Mouse (Mus musculus) midbrain, embryonic 12.5 days (tissue): ENCODE results near the gene Oas1d. TPM values are rescaled to one million over a fixed set of nuclear protein-coding genes. Genes with fewer than 3 reads are reported as not detected.
"Not testable (repeated sequence)": the region's sequence is repeated elsewhere in the genome, so short reads cannot be mapped to it uniquely, and the experiment has no call there.

Experiments
- ATAC-seq: fragments of 200-750 bp; cut with Nextera tagmentation; 2 replicates; pipeline ENCODE4 v1.8.0; 2017; ENCODE audit warnings: low read depth, moderate TSS enrichment, moderate library complexity; ENCODE audit not compliant: low FRiP score
- H3K27ac ChIP-seq: fragments of 300-500 bp; sonication (generic); replicated peaks from 2 replicates; pipeline ENCODE4 v1.5.1; 2016; ENCODE audit warnings: mild to moderate bottlenecking
- H3K27me3 ChIP-seq: fragments of 300-500 bp; sonication (generic); 2 replicates; pipeline ENCODE4 v1.6.1; 2016; ENCODE audit warnings: mild to moderate bottlenecking
- H3K36me3 ChIP-seq: fragments of 300-500 bp; sonication (generic); 2 replicates; pipeline ENCODE4 v1.6.1; 2016
- H3K4me1 ChIP-seq: fragments of 300-500 bp; sonication (generic); 2 replicates; pipeline ENCODE4 v1.6.1; 2016
- H3K4me2 ChIP-seq: fragments of 300-500 bp; sonication (generic); replicated peaks from 2 replicates; pipeline ENCODE4 v1.6.1; 2016; ENCODE audit warnings: mild to moderate bottlenecking, moderate library complexity
- H3K4me3 ChIP-seq: fragments of 300-500 bp; sonication (generic); 2 replicates; pipeline ENCODE4 v1.5.1; 2016; ENCODE audit warnings: mild to moderate bottlenecking
- H3K9ac ChIP-seq: fragments of 300-500 bp; sonication (generic); replicated peaks from 2 replicates; pipeline ENCODE4 v1.6.1; 2016; ENCODE audit warnings: mild to moderate bottlenecking, moderate library complexity
- H3K9me3 ChIP-seq: fragments of 300-500 bp; sonication (generic); 2 replicates; pipeline ENCODE4 v1.6.1; 2016; ENCODE audit warnings: mild to moderate bottlenecking
- WGBS: fragments of 180-500 bp; shearing (Covaris S2); methylation state at CpG from one replicate; pipeline ENCODE4 v1.1.7; 2016; 5-methylcytosine and 5-hydroxymethylcytosine counted together
- polyA plus RNA-seq: library from polyadenylated mRNA; unstranded; fragments of >200 nt; fragmentation: Nextera tagmentation; extraction: Ambion mirVana; gene quantifications from 2 replicates; pipeline ENCODE4 v1.2.1, GENCODE M21; 2016

Gene Oas1d
- polyA plus RNA-seq, 1 experiment from 2014 or later = not detected

DNA sequence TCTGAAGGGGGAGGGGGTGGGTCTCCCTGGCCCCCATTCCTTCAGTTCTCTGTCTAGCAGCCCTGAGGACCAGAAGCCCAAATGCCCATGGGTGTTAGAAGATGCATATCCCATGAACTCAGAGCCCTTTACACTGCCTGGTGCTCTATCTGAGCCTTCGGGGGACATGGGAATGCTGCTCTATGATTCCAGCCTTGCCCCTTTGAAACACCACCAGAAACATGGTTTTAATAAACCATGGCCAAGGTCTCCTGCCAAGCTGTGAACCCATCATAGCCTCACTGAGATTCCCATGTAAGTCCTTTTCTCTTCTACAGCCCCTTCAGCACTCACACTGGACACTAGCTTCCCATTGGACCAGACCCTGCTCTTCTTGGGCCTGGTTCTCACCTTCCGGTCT is 24.3 kb upstream of the Oas1d start:
- Histone ChIP-seq H3K36me3 (no peaks in the 10 kb centered on the region), H3K4me1 (no peaks in the 10 kb centered on the region), H3K27ac (no peak overlapping the region), H3K9ac (no peak overlapping the region), H3K4me3 (no peak overlapping the region), H3K9me3 (no peaks in the 10 kb centered on the region), H3K4me2 (no peak overlapping the region), H3K27me3 (no peaks in the 10 kb centered on the region)
- no peak for ATAC-seq
- WGBS = 86% methylated on average over 2 of the region's 2 CpGs

DNA sequence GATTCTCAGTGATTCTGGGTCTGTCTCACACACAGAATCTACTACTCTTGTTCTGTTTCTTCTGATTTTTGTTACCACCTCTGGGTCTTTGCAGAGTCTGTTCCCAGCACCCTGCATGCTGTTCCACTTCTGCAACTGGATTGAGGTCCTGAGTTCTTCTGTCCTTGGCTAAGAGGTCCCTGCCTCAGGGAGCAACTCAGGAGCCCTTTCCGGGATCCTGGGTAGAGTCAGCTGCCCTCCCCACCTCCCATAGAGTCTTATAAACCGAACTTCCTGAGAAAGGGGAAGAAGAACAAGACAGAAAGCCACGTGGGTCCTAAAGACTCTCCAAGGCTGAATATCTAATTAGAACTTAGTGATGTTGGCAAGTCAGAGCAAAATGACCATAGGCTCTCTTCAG is 23.3 kb upstream of the Oas1d start:
- WGBS = 64% methylated on average over 3 of the region's 3 CpGs

GRCm38 (mm10) chr5:120891566-120892242 is 22.6 kb upstream of the Oas1d start:
- not testable (repeated sequence) for H3K9me3 ChIP-seq, H3K4me3 ChIP-seq, H3K36me3 ChIP-seq, H3K27ac ChIP-seq, H3K4me1 ChIP-seq, H3K9ac ChIP-seq, ATAC-seq, H3K27me3 ChIP-seq, H3K4me2 ChIP-seq
- WGBS = 85% methylated on average over 2 of the region's 2 CpGs

More for the DNA sequence above, 23.3 kb upstream of the Oas1d start:
- H3K9ac ChIP-seq = no peak overlapping the region
- H3K27ac ChIP-seq = no peak overlapping the region
- H3K4me3 ChIP-seq = no peak overlapping the region
- no peaks in the 10 kb centered on the region for H3K36me3 ChIP-seq
- no peak overlapping the region for H3K4me2 ChIP-seq
- no peak for ATAC-seq
- no peaks in the 10 kb centered on the region for H3K9me3 ChIP-seq
- no peaks in the 10 kb centered on the region for H3K4me1 ChIP-seq
- no peaks in the 10 kb centered on the region for H3K27me3 ChIP-seq

DNA sequence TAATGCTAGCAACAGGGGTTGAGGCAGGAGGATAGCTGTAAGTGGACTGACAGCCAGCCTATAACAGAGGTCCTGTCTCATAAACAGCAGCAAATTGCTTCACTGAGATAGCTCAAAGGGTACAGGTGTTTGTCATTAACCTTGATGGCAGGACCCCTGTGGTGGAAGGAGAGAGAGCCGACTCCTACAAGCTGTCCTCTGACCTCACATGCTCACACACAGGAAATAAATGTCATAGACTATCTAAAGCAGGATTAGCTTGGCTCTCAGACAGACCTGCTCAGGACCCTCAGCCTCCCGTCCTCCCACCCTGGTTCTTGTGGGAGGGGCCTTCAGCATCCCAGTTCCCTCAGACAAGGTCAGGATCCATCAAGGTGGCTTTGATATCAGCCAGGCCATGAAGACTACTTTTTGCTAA is 22.1 kb upstream of the Oas1d start:
- no peak for ATAC-seq

DNA sequence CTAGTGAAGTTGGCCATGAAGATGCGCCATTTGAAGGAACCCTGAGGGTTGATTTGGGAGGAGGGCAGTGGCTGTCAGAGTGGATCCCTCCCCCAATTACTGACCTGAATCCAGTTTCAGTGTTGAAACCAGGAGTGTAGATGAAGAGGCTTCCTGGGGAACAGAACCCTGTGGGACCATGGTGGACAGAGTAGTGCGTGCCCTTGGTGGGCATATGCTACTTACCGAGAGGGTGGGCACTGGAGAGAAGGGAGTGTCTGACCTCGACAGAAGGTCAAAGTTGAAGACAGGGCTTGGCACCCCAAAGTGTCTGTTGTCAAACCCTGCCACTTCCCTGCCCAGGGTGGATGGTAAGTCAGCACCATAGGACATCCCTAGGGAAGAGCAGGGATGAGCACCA is 20.5 kb upstream of the Oas1d start:
- H3K36me3 ChIP-seq, H3K4me3 ChIP-seq, H3K9me3 ChIP-seq, H3K27ac ChIP-seq, H3K27me3 ChIP-seq, H3K4me2 ChIP-seq, H3K4me1 ChIP-seq, ATAC-seq, H3K9ac ChIP-seq: not testable (repeated sequence)
- 90% methylated on average over 4 of the region's 4 CpGs for WGBS

More for the DNA sequence above, 22.1 kb upstream of the Oas1d start:
- Histone ChIP-seq H3K27ac (no peak overlapping the region), H3K36me3 (no peaks in the 10 kb centered on the region), H3K4me3 (no peak overlapping the region), H3K27me3 (no peaks in the 10 kb centered on the region), H3K9me3 (no peaks in the 10 kb centered on the region), H3K9ac (no peak overlapping the region), H3K4me2 (no peak overlapping the region), H3K4me1 (no peaks in the 10 kb centered on the region)
- 61% methylated on average over 2 of the region's 2 CpGs for WGBS

- not testable (repeated sequence) for H3K4me2 ChIP-seq, ATAC-seq, H3K9ac ChIP-seq, H3K9me3 ChIP-seq, H3K36me3 ChIP-seq, H3K27ac ChIP-seq, H3K27me3 ChIP-seq, H3K4me3 ChIP-seq, H3K4me1 ChIP-seq
- 73% methylated on average over 2 of the region's 2 CpGs for WGBS
Measured at GRCm38 (mm10) chr5:120894692-120895091, 19.6 kb upstream of the Oas1d start.

DNA sequence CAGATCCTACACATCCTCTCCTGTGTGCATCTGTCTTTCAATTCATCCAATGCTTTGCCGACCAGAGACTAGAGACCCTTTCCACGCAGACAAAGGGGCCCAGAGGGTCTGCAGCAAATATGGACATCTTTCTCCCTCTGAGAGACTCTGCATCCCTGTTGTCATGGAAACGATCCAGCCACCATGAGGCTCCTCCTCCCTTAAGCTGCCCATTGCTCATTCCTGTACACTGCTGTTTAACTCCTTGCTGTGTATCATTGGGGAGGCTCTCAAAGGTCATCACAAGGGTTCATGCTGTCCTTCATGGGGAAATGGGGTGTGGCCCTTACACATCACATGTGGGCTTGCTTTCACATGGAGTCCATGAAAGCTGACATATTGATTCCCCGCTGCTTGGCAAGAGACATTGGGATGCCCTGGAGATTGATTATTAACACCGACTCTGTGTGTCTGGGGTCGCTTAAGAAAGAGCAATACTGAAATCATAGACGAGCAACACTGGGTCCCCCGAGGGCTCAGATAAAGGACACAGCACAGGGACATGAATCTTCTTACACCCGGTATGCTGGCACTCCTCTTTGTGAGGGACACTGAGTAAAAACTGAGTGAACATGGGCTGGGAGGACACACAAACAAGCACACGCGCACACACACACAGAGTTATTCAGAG is 19.0 kb upstream of the Oas1d start:
- no peak overlapping the region for H3K9ac ChIP-seq
- H3K4me2 ChIP-seq = no peak overlapping the region
- H3K27ac ChIP-seq = no peak overlapping the region
- no peaks in the 10 kb centered on the region for H3K9me3 ChIP-seq
- H3K36me3 ChIP-seq = no peaks in the 10 kb centered on the region
- WGBS = 84% methylated on average over 11 of the region's 11 CpGs
- no peaks in the 10 kb centered on the region for H3K27me3 ChIP-seq
- H3K4me3 ChIP-seq = no peak overlapping the region
- no peaks in the 10 kb centered on the region for H3K4me1 ChIP-seq
- no peak for ATAC-seq

DNA sequence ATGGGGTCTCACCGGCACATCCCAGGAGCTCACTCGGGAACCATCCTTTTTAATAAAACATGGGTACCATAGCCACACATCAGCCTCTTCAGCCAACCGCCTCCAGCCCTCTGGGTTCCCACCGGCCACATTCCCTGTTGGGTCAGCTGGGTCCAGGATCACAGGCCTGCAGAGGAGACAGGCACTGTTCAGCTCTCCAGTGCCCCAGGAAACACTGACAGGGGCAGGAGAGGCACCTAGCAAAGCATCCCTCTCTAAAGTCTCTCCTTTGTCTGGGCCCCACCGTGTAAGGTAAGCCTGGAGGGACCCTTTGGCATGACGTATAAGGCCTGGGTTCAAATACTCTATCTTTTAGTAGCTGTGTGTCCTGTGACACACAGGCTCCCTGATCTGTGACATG is 16.0 kb upstream of the Oas1d start:
- no peak overlapping the region for H3K4me3 ChIP-seq
- no peak for ATAC-seq
- no peak overlapping the region for H3K27ac ChIP-seq
- no peaks in the 10 kb centered on the region for H3K4me1 ChIP-seq
- 90% methylated on average over 6 of the region's 6 CpGs for WGBS
- H3K36me3 ChIP-seq = no peaks in the 10 kb centered on the region
- no peaks in the 10 kb centered on the region for H3K9me3 ChIP-seq
- no peak overlapping the region for H3K4me2 ChIP-seq
- no peaks in the 10 kb centered on the region for H3K27me3 ChIP-seq
- H3K9ac ChIP-seq = no peak overlapping the region

GRCm38 (mm10) chr5:120898726-120899125 is 15.6 kb upstream of the Oas1d start:
- no peaks in the 10 kb centered on the region for H3K4me1 ChIP-seq
- H3K36me3 ChIP-seq = no peaks in the 10 kb centered on the region
- H3K27ac ChIP-seq = no peak overlapping the region
- no peaks in the 10 kb centered on the region for H3K9me3 ChIP-seq
- no peak overlapping the region for H3K9ac ChIP-seq
- H3K4me3 ChIP-seq = no peak overlapping the region
- no peak for ATAC-seq
- H3K4me2 ChIP-seq = no peak overlapping the region
- H3K27me3 ChIP-seq = no peaks in the 10 kb centered on the region

DNA sequence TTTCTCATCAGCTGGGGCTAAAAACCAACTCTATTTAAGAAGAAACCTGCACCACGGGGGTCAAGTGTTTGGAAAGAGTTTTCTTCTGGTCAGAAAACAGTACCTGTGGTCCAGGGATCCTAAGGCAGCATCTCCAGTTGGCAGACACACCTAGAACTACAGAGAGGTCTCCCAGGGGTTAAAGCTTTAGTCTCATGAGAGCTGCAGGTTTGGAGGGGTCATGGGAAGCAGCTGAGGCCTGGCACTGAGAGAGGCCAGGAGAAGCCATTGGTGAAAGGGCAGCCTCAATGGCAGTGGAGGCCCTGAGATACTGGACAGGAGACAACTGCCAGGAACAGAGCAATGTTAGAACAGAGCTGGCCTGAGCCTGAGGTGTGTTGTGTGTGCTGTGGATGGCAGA is 13.7 kb upstream of the Oas1d start:
- Histone ChIP-seq H3K4me2 (no peak overlapping the region), H3K4me1 (no peaks in the 10 kb centered on the region), H3K36me3 (no peaks in the 10 kb centered on the region), H3K9me3 (no peaks in the 10 kb centered on the region), H3K9ac (no peak overlapping the region), H3K4me3 (no peak overlapping the region), H3K27ac (no peak overlapping the region), H3K27me3 (no peaks in the 10 kb centered on the region)
- ATAC-seq = no peak
- WGBS = 78% methylated on average over 1 of the region's 1 CpGs

- Histone ChIP-seq H3K4me2 (no peak overlapping the region), H3K36me3 (no peaks in the 10 kb centered on the region), H3K4me1 (no peaks in the 10 kb centered on the region), H3K9ac (no peak overlapping the region), H3K27ac (no peak overlapping the region), H3K27me3 (no peaks in the 10 kb centered on the region), H3K4me3 (no peak overlapping the region), H3K9me3 (no peaks in the 10 kb centered on the region)
- 95% methylated on average over 5 of the region's 5 CpGs for WGBS
- no peak for ATAC-seq
Measured at GRCm38 (mm10) chr5:120902056-120902455, 12.3 kb upstream of the Oas1d start.

GRCm38 (mm10) chr5:120906791-120907733 is 7.3 kb upstream of the Oas1d start, which contains the start of gene Oas1a:
Gene Oas1a (minus strand): TSS chr5:120907521.
- H3K27me3 ChIP-seq, ATAC-seq, H3K4me3 ChIP-seq, H3K9ac ChIP-seq, H3K4me2 ChIP-seq, H3K27ac ChIP-seq, H3K9me3 ChIP-seq, H3K4me1 ChIP-seq, H3K36me3 ChIP-seq: not testable (repeated sequence)
- WGBS = 33% methylated on average over 9 of the region's 12 CpGs
